Mouse (Mus musculus): Measurements from ENCODE around the gene Cul7.

Gene Cul7

GRCm38 (mm10) chr17:46673850-46674529, 23.9 kb downstream of the Cul7 start, which contains the start of gene Rrp36:
Gene Rrp36 (minus strand): TSS chr17:46674352.
- in situ Hi-C loops (cut with MseI, MboI): no loop called here

DNA sequence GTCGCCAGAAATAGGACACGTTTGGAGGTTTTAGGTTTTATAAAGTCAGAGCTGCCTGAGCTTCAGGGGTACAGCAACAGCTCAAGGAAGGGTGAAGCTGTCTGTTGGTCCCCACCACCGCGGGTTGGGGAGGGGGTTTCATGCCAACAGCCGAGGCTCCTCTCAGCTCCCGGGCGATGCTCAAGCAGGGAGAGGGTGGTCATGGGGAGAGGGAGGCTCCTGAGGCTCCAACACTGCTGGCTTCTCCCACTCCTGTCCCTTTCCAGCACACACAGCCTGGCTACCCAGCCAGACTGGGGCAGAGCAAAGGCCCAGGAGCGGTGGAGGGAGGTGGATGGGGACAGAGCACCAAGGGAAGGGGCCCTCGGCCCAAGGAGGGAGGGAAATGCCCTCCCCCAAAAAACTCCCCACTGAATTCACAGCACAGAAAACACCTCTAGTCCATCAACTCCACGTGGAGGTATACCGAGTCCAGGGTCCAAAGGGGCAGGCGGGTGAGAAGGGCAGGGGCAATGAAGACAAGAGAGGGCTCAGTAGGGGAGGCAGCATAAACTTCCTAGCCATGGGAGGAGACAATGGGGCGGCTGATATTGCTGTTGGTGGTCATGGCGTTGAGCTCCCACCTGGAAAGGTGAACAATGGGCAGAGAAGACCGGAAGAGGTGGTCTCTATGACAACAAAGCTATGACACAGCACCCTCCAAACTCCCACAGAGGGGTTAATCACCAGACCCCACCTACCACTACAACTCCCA, 24.6 kb downstream of the Cul7 start:
- in situ Hi-C loops (cut with MseI, MboI): no loop called here

DNA sequence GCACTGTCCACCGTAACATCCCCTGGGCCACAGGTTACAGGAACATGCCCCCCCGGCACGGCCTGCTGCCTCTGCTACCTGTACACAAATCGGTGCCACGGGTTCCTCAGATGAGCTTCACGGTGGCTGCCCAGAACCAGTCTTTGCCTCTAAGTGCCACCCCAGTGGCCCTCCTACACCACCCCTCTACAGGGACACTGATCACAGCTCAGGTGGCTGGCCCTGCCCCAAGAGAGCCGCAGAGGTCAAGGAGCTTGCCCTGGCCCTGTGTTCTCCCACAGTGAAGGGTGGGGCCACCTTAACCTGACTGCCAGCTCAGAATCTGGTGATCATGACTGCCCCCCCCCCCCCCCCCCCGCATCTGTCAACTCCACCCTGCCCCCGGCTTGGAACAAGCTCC, 28.3 kb downstream of the Cul7 start, which contains the start of gene Mea1:
Mea1 (plus strand) TSS at position 378 of the 400 bp plus-strand sequence.
- in situ Hi-C loops (cut with MseI, MboI): no loop called here

- in situ Hi-C loops (cut with MseI, MboI): no loop called here
Measured at GRCm38 (mm10) chr17:46678911-46679310, 28.8 kb downstream of the Cul7 start.

DNA sequence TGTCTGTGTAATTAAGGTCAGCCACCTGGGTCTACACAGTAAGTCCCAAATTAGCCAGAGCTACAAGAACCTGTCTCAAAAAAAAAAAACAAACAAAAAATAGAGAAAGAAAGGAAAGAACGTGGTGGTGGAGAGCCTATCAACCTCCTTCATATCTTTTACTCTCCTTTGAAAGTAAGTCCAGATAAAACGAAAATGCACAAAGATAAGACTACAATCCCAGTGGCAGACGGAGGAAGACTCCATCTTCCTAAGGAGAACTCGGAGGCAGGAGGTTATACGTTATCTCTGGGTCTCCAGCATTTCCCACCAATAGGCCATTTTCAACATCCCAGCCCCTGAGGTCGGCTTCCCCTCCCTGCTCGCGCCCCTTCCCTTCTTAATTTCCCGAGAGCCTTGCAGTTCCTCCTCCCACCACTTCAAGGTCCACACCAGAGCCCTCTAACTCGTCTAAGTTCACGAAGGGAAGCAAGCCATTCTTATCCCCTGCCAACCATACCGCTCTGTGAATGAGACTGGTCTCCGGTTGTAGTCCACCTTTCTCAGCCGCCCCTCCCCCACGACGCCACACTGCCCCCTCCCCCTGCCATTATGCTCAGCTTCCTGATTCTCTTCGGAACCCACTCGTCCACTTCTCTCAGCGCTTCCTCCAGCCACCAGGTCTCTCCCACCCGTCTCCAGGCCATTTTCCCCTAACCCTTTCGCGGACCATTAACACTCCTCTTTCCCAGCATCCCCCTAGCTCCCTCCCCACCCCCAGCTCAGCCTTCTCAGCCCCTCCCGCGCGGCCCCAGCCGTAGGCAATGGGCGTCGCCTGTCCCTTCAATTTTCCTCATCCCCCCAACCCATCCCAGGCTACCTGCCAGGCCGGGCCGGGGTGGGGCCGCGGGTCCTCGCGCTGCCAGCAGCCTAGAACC, 30.0 kb downstream of the Cul7 start:
- in situ Hi-C loops (cut with MseI, MboI): no loop called here

- in situ Hi-C loops (cut with MseI, MboI): no loop called here
Measured at GRCm38 (mm10) chr17:46680760-46681373, 30.7 kb downstream of the Cul7 start, which contains the start of gene Klhdc3. Gene Klhdc3 (minus strand): TSS chr17:46680914.

- in situ Hi-C loops (cut with MseI, MboI): no loop called here
Measured at GRCm38 (mm10) chr17:46681466-46682118, 31.5 kb downstream of the Cul7 start.

DNA sequence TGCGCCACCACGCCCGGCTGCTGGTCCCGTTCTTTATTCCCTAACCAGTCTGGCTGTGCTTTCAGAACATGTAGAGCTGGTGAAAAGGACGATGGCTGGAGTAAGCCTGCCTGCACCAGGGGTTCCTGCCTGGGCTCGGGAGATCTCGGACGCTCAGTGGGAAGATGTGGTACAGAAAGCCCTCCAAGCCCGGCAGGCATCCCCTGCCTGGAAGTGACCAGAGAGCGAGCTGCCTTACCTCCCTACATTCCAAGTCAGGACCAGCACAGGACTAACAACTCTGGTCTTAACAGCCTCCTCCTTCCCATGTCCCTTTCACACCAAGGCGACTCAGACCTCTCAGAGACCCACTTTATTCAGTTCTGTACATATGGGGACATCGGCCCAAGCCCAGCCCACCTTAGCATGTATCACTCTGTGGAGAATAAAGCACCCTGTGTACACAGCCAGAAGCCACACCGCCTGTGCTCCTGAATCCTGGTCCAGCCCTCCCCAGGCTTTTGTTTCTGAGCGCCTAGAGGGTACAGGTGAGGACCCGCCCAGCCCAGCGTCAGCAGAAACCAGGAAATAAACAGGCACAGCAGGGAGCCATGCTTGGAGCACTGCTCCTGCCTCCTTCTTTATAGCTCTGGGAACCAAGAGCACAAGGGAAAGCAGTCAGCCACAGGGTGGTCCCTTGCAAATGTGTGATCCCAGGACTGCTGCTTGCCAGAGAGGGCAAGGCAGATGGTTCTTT, 32.7 kb downstream of the Cul7 start:
- in situ Hi-C loops (cut with MseI, MboI): no loop called here

DNA sequence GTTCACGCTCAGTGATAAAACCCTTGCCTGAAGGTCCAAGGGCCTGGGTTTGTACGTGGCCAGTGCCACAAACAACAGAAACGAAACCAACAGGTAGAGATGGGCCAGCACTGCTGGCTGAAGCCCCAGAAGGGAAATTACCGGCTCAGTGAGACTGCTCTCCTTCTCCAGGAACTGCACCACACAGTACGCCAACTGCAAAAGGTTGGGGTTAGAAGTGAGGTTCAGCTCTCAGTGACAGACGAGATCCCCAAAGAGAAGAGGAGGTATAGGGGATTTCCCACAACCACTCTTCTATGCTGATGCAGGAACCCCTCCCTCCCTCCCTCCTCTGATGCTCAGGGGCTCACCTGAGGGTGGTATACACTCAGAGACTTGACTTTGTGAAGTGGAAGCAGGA, 35.8 kb downstream of the Cul7 start:
- in situ Hi-C loops (cut with MseI, MboI): no loop called here

- in situ Hi-C loops (cut with MseI, MboI): no loop called here
Measured at GRCm38 (mm10) chr17:46690665-46691064, 40.5 kb downstream of the Cul7 start.

GRCm38 (mm10) chr17:46691390-46691789, 41.3 kb downstream of the Cul7 start:
- in situ Hi-C loops (cut with MseI, MboI): no loop called here

GRCm38 (mm10) chr17:46694517-46695063, 44.5 kb downstream of the Cul7 start:
- in situ Hi-C loops (cut with MseI, MboI): no loop called here

DNA sequence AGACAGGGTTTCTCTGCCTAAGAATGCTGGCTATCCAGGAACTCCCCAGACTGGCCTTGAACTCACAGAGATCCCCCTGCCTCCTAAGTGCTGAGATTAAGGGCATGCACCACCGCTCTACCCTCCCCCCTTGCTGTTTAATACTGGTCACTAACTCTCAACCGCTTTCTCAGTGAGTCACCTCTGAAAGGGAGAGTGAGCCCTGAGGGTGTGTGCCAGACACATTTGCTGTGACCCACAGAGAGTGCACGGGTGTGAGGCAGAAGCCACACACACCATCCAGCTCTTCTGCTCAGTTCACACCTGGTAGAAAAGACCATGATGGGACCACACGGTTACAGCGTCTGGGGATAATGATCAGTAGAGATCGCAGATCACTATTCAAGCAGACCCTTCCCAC, 48.4 kb downstream of the Cul7 start:
- in situ Hi-C loops (cut with MseI, MboI): no loop called here

DNA sequence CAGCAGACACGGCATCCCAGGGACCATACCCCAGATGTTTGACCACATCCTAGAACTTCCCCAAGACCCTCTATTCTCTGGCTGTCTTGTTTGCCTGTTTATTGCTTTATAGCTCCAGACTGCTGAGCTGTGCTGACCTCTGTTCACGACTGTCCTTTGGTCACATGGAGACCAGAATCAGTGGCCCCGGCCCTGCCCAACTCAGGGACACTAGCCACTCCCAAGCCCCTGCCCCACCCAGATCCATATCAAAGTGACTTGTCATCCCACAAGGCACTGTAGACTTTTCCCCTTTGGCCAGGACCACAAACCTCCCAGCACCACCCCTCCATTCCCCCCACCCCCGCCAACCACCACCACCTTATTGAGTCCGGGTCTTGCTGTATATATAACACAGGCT, 49.1 kb downstream of the Cul7 start:
- in situ Hi-C loops (cut with MseI, MboI): no loop called here

DNA sequence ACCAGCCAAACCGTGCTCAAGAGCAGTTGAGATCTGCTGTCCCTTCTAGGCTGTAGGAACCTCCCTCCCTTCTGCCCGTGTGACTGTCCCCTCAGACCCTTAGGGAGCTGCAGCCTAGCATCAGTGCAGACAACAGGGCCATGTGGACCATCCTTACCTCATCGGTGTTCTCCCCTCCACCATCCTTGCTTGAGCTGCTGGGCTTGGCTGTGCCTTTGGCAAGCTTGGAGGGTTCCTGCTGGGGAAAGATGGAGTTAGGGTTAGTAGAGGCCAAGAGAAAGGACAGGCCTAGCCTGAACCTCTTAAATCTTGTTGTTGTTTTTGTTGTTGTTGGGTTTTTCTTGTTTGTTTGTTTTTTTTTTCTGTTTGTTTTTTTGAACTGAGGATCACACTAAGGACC, 49.8 kb downstream of the Cul7 start:
- in situ Hi-C loops (cut with MseI, MboI): no loop called here

GRCm38 (mm10) chr17:46701489-46701888, 51.4 kb downstream of the Cul7 start:
- in situ Hi-C loops (cut with MseI, MboI): no loop called here

DNA sequence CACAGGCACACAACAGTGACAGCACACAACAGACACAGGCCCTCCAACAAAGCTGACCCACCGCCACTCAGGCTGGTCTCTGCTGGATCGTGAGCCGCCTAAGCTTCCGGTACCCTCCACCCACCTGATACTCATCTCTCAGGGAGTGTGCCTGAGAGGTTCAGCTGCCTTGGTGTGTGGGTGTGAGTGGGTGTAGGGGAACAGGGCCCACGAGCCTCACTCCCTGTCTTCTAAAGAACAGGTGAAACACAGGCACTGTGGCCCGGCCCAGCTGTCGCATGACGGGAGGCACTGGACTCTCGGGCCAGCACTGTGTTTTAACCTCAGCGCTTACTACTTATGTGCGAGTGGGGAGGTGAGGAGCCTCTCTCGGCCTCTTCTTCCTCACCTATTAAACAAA, 52.0 kb downstream of the Cul7 start:
- in situ Hi-C loops (cut with MseI, MboI): no loop called here

DNA sequence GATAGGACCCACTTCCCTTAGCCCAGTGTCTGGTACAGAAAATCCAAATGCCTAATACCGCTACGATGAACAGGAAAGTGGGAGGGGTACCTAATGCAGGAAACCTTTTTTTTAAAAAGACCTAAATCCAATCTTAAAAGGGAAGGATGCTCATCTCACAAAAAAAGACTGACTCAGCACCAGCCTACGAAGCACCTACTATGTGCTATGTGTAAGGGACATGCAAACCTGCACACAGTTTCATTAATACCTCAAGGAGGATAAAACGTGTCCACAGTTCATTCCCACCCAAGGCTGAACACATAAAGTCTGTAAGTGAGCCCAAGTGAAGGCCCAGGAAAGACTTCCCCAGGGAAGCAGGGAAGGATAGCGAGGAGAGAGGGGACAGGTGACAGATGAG, 52.4 kb downstream of the Cul7 start:
- in situ Hi-C loops (cut with MseI, MboI): no loop called here

- in situ Hi-C loops (cut with MseI, MboI): no loop called here
Measured at GRCm38 (mm10) chr17:46703971-46704886, 54.1 kb downstream of the Cul7 start.

Data from mouse trophoblast stem cell (cell line).